Mouse (Mus musculus) lung, postnatal 0 days (tissue): Measurements from ENCODE around the gene Tmub1.

Experiments
- CTCF ChIP-seq: IDR thresholded peaks from 2 replicates; pipeline ENCODE4 v1.5.1; 2016; ENCODE audit warnings: antibody characterized with exemption, mild to moderate bottlenecking
- EP300 ChIP-seq: IDR thresholded peaks from 2 replicates; pipeline ENCODE4 v1.6.1; 2016; ENCODE audit warnings: antibody characterized with exemption, mild to moderate bottlenecking, control low read depth

- TF ChIP-seq CTCF = no peak
- TF ChIP-seq EP300 = no peak
These were observed 48.0 kb downstream of the Tmub1 start for GRCm38 (mm10) chr5:24399686-24400085.
